Mouse (Mus musculus): ENCODE measurements around the gene Ifnab.

- TF ChIP-seq POLR2A (IDR thresholded peaks at IDR 0.05; ENCODE audit: borderline replicate concordance, low read depth, low read length) (no peak), CTCF (IDR thresholded peaks at IDR 0.05; ENCODE audit: low read depth, low read length) (peak; percentile 100)
These were observed 49.9 kb downstream of the Ifnab start for GRCm38 (mm10) chr4:88641077-88641831.
